Mouse (Mus musculus) cerebellum, postnatal 36 days (tissue): ENCODE measurements at regions not wholly inside any gene's neighbourhood (a gene's known extent, or its start where the extent isn't known, plus 50 kb on each side); places are given as distances from the start of the nearest gene placed in this dataset.

ENCODE experiments used
- DNase-seq, 2 experiments: peaks; one replicate each; pipeline ENCODE4 v3.0.0; 2021 to 2022; ENCODE audit warnings: mixed read lengths in 2 of 2

DNA sequence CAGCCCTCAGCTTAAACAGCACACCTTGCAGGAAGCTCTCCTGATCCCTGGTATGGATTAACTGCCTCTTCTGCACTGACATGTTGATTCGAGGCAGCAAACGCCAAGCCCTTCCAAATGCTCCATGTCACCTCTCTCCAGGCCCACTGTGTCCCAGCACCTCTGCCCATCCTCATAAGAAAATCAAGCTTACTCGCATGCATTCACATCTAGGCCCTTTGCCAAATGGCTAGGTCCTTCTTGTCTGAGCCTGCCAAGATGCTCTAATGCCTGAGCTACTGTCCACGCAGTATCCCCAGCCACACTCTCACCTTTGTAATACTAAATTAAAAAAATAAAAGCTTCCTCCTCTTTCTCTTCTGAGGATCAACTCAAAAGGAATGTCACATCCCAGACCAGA, 588.7 kb upstream of the Cdh11 start:
- no peak for DNase-seq

DNA sequence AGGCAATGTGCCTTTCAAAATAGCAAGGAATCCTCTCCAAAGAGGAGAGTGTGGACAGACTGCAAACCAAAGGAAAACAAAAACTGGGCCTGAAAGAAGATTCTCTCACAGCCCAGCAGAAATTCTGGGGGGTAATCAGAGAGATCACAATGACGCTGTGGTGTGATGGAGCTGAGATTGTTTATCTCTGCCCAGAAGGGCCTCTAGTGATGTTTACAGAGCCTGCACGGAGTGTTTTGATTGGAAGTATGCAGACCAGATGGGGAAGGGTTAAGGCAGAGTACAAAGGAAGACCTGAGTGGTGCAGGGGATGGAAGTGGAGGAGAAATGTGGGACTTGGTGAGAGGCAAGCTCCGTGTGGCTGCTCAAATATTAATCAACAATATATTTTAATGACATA, 593.1 kb upstream of the Cdh11 start:
- no peak for DNase-seq

DNA sequence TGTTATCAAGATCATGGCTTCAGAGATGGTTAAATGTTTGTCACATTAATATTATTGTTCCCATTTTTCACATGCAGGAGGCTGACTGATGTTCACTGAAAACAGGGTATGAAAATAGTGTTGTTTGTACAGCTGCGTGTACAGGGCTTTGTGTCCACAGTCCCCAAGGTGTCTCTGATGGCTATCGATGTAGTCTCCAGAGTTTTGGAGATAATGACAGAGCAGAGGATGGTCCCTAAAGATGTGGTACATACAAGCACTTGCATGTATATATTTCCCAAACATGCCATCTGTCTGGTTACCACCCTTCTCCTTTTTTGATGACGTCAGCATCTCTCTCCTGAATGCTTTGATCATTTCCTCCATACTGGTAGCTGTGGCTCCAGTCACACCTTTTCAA, 596.1 kb upstream of the Cdh11 start:
- DNase-seq = no peak

DNA sequence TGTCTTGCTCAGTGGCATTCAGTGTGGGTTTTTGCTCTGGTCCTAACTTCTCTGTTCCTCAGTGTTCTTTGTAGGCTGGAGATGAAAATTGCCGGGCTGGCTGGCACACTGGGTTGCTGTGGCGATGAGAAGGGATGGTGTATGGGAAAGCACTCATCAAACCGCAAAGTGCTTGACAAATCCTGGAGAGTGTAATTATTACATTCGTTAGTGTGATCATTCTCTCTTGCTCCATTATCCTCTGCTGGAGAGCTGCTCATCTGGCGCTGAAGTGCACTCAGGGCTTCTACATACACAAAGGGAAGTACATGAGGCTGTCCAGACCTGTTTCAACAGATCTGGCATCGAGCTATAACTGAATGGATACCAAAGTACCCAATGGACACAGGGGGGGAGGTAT, 605.9 kb upstream of the Cdh11 start:
- DNase-seq = no peak

DNA sequence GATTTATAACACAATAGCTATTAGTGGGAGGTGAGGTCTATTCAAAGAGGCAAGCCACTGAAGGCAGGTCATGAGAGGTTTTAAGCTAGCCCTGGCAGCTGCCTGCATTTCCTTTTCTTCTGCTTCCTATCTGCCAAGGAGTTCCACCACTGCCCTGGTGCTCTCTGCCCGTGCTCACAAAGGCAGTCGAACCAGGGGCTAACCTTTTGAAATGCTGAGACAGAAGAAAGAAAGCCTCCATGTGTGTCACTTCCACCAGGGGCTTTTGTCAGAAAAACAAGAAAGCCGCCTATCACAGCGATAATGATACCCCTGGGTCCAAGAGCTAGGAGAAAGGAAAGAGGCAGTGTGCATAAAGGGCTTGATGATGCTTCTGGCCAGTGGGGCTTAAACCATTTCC, 609.9 kb upstream of the Cdh11 start:
- DNase-seq = no peak

DNA sequence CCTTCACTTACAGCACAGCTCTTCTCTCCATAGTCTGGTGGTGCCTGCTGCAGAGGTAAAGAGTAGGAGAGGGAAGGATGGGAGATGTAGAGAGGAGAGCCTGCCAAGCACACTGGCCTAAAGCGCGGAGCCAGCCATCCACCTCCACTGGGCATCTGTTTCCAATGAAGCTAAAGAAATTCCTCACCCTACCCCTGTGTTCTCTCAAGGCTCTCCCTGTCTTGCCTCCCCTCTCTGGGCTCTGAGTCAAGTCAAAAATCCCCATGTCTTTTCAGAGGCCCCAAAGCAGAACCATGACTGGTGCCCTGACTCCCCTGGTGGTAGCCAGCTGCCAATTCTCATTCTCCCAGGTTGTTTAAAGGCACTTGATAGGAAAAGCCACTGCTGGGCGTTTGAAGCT, 612.7 kb upstream of the Cdh11 start:
- no peak for DNase-seq

DNA sequence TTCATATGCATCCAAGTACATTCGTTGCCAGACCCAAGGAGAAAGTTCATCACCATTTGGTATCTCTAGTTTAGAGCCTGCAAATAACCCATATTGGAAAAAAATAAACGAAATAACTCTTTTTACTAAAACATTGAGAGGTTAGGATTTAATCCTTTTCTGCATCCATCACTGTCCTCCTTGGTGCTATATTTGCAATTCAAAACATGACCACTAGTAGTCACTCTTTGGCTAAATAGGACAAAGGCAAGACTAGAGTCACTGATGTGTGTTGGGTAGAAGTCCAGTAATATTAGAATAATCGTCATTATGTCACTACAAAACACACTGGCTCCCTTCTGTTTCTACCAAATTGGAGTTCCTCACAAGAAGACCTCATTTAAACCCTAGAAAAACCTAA, 614.0 kb upstream of the Cdh11 start:
- DNase-seq = no peak

DNA sequence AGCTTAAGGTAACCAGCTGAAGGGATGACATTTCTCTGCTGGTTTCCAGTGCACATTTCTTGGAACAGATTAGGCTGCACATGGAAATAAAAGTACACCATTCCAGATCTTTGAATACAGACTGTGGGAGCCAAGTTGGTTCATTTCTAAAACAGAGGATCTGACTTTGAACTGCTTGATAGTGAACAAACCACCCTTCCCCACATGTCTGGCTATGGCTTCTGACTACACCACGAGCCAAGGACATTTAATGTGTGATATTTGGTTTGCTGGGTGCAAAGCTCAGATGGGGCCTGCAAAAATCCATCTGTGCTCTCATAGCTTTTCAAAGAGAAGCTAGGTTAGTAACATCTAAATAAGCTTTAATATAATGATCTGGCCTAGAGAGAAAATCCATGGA, 614.7 kb upstream of the Cdh11 start:
- no peak for DNase-seq

DNA sequence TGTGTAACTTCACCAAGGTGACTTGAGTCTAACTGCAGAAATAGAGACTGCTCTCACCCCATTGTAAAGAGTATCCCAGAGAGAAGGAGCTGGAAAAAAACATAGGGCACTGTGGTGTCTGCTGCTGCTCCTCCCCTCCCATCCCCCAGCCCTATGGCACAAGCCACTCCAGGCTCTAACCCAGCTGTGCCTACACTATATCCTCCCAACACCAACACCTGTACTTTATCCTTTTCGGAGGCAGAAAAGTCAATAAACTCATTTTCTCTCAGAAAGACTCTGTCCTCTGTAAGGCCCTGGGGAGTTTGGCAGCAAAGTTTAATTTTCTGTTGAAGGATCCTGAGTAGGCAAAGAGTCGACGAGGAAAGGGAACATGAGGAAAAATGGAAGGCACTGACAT, 617.3 kb upstream of the Cdh11 start:
- no peak for DNase-seq

DNA sequence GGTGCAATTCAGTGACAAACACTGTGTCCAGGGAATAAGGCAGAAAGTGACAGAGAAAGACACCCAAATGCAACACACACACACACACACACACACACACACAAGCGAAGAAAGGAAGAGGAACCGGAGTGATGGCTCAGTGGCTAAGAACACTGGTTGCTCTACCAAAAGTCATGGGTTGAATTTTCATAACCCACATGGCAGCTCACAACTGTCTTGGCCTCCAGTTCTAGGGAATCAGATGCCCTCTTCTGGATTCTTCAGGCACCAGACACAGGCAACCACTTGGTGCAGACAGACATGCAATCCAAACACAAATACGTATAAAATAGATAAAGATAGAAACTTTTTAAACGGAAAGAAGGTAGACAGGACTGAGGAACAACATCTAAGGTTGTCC, 618.4 kb upstream of the Cdh11 start:
- no peak for DNase-seq

DNA sequence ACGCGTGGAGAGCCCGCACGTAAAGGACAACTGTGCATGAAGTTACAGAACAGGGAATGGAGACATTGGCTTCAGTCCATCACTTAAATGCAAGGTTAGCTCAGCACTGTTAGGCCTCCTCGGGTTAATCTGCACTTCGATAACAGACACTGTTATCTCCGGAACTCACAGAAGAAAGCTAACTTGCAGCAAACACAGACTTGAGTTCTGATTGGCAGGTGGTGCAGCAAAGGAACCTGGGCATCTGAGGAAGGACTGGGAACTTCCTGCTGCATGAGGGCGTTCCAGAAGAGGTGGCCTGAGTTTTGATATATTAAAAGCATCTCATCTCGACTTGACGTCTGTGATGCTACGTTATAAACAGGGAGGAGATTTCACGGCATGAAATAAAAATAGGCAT, 620.3 kb upstream of the Cdh11 start:
- no peak for DNase-seq

DNA sequence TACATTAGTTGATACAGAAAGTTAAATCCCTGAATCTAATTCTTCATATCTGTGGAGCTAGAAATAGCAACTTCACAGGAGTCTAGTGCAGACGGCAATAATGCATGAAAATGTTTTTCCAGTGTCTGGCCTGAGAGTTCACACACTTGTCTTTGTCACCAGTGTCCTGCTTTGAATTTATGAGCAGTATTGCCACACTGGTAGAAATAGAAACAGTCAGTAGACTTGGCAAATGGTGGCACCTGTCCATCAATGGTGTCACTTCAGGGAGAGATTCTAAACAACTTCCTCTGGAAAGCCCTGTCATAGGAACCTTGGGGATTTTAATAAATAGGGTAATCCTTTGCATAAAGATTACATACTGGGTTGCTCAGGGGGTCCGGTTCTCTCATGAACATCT, 621.5 kb upstream of the Cdh11 start:
- no peak for DNase-seq

DNA sequence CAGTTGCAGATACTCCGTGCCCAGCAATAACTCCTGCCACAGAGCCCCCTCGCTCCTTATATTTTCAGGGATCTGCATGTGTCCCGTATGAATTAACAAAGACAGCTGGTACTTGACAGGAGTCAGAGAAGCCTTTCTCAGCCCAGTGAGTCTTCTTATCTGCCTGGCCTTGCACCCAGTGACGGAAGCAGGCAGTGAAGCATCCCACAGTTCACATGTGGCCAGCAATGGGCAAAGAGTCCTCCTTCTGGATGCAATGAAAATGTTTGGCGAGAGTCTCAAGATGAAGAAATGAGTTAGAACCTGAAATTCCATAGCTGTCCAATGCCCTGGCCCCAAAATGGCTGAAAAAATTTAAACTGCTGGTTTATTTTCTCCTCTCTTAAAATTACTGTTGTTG, 622.2 kb upstream of the Cdh11 start:
- no peak for DNase-seq

DNA sequence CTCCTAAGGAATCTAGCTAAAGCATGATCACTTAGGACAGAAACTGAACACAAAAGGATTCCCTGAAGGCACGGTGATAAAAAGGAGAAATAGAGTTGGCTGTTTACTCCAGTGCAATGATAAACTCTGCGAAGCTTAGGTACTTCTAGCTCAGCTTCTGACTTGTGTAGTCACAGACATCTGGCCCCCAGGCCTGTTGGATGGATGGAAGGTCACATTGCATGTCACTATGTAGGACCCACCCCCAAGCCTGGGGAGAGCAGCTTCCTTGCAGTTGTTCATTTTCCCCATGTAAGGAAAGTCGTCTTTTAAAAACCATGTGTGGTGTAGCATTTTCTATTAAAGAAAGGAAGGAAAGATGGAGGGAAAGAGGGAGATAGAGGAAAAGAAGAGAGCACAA, 623.0 kb upstream of the Cdh11 start:
- no peak for DNase-seq

DNA sequence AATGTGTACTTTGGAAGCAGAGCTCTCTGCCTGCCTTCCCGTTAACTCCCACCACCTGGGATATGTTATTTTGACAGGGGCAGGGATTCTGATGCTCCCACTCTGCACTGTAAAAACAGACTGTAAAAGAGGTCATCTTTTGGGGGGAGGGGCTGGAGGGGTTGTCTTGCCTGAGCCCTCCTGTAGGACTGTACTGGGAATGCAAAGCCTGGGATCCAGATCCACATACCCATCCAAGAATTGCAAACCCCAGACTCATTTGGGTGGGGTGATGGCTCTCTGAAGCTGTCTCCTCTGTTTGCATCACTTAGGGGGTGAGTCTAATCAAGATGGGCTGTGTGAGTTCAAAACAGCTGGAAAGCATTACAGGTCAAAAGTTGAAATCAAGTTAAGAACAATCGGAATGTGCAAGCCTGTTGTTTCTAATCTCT, 623.7 kb upstream of the Cdh11 start:
- DNase-seq = no peak

DNA sequence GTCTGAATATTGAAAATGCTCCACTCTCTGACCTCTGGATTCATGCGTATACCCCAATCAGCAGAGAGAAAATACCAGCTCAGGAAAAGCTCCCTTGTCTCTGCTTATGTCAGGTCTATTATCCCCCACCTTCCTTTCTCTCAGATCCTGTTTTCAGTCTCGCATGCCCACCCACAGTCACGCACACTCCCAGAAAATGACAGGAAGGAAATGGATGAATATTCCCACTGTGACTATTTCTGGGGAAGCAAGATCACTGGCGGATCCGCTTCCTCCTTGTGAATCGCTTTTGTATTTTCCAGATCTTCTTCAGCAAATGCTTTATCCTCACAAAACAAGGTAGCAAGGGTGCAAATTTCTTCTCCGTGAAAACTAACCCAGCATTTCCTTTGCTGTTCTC, 627.3 kb upstream of the Cdh11 start:
- DNase-seq = no peak

DNA sequence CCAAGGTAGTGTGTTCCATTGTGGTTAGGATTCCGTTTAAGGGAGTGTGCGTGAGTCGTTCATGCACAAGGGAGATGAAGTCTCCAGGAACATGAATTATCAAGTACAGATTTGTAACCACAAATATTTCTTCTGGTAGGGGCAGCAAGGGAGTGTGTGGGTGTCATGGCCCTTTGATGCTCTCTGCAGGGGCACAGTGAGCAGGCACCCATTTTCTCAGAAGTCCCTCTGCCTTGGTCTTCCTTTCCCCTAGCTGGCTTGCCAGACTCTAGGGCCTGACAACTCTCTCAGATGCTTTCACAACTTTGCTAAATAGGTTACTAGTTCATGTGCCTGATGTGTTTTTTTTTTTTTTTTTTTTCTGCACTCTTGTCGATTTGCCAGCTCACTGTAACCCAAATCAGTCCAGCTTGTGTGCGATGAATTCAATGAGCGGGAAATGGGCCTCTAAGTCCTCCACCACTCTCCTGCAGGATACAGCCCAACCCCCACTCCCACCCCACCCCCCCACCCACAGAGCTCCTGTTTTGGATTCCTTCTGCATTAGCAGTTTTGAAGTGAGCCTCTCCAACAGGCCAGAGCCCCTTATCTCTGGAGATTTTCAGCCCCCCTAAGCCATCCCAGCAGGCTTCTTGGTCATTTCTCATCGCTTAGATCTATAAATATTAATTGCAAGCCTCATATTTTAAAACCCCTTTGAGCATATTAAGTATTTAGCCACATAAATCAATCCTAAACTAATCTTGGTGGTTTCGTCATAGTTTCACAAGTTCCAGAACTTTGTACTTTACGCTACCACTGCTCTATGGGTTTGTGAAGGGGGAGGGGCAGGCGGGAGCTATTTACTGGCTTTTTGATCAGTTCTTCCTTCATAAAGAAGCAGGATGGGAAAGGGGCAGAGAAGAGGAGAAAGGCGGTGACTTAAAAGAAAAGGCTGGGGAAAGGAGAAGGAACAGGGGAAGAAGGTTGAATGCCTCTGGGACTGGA, 628.4 kb upstream of the Cdh11 start:
- no peak for DNase-seq

DNA sequence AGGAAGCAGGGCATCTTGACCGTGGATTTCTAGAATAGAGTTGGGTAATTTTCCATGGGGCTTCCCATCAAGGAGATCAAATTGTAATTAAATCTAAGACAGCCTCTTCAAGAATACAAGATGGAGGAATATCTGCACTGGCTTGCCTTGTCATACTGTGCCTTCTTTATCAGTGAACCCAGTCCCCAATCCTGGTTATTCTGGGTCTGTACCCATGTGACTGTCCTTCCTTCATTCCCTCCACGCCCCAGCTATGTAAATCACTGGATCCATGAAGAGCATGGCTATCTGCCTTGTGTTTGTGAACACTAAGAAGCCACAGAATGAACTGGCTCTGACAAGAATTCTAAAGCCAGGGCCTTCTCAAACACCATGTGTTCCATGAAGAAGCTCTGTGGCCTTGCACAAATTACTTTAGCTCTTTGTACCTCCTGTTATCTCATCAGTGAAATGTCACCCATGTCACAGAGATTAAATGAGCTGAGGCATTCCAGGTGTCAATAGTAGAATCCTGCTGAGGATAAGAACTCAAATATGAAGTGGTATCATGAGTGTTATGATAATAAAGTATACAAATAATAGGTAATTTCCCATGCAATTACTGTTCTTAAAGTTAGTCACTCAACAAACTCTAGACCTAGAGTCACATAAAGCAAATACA, 637.0 kb upstream of the Cdh11 start:
- no peak for DNase-seq

DNA sequence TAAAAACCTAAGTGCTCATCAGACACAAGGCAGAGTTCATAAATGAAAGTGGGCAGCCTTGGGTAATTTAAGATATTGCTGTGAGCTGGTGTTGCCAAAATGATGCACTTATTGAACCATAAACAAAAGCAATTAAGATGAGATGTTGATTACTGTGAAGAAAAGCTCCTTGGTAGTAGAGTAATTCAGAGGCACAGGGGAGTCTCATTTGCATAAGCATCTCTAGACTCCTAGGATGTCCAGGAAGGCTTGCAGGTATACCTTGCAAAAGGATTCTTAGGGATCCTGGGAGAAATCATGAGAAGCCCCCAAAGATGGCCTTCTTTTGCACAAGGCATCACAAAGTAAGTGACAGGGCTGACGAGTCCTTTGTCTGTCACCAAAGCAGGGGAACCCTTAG, 640.5 kb upstream of the Cdh11 start:
- DNase-seq = no peak

DNA sequence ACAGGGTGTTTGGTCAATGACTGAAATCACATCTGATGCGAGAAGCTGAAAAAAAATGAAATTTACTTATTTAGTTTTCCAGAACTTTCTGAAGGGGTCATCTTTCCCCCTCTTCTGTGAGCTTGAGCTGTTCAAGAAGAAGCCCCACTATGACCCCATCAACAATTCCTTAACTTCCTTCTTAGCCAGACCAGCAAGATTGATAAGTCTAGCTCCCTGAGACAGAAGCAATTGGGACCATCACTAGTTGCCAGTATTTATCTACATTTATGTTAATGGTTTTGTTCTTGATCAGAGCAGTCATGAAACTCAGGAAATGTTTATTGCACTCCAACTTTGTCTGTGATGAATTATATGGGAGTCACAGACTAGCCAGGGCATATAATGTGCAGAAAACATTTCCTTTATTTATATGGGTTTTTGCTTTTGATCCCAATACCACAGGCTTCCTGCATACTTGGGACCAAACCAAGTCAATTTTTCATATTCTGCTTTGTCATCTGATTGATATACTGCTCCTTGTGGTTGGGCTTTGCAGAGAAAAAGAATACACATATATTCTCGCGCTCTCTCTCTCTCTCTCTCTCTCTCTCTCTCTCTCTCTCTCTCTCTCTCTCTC, 645.5 kb upstream of the Cdh11 start:
- DNase-seq = no peak

DNA sequence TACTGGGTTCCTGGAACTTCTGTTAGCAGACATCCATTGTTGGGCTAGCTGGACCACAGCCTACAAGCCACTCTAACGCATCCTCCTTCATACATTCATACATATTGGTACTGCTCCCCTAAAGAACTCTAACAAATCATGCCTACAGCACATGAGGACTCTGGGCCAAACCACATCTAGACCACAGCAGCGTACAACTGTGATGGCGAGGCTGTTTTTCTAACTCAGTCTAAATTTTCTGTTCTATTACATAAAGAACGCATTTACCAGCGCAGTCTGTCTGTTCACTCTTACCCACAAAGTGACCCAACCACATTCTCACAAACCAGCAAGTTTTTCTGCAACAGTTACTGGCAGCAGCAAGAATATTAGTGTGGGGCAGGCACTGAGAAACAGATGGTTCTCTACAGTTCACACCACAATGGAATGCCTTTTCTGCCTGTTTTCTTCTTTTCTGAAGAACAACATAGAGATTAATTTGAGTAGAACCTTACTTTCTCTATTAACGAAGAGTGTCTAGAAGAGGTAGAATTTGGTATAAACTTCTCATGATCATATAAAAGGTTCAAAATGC, 648.2 kb upstream of the Cdh11 start:
- DNase-seq = no peak

DNA sequence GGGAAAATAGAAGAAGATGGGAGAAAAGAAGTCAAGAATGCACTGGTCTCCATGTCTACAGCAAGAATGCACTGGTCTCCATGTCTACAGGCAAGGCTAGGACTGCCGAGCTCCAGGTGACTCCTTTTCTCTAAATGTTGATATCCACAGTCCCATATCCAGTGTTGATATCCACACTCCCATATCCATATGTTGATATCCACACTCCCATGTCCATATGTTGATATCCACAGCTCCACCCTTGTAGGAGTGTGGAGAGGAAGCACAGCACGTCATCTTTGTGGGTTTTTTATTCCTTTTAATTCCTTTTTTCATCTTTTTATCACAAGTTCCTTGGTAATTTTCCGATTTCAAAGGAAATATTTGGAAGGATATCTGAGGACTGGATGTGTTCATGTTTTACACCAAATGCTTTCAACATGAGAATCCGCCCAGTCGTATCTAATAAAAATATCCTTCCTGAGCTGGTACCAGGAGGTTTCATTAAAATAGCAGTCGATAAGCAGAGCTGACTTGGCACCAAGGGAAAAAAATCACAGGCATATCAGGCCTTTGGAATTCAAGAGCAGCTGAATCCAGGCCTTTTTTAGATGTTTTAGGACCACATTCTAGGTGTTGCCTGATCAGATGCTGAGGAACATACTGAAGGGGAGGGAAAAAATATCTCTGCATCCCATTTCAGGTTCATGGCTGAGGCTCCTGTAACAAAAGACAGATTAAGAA, 653.7 kb upstream of the Cdh11 start:
- DNase-seq = no peak

DNA sequence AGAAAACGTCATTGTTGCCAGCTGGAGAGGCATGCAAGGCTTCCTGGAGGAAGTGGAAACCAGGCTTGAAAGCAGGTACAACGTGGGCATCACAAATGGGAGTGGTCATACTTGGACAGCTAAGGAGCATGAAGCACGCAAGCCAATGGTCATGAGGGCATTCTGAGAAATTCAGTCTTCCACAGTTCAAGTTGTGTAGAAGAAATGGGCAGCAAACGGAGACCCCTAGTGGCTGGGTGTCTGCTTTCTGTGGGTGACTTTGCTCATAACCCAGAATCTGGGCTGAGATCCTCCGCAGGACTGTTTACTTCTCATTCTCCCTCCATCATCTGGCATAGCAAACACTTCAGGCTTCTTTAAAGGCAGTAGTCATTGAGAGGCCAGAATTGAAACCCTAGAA, 655.7 kb upstream of the Cdh11 start:
- DNase-seq = no peak
